Mouse (Mus musculus): Measurements from ENCODE around the gene Pde7b. TPM values are rescaled to one million over a fixed set of nuclear protein-coding genes. Genes with fewer than 3 reads are reported as not detected.

The Pde7b gene
- polyA plus RNA-seq, 1 experiment from 2014 or later = 1.5 TPM

GRCm38 (mm10) chr10:20459160-20459559 lies 265.7 kb downstream of the Pde7b start:
- Histone ChIP-seq H3K9ac (ENCODE audit: low read length) (no peak overlapping the region), H3K27ac (ENCODE audit: low read depth, low read length) (no peak overlapping the region), H3K4me1 (ENCODE audit: control insufficient read depth, insufficient read depth, low read length) (no peaks in the 10 kb centered on the region), H3K27me3 (ENCODE audit: control insufficient read depth, insufficient read depth, low read length) (no peaks in the 10 kb centered on the region), H3K4me2 (ENCODE audit: low read depth) (no peak overlapping the region), H3K9me3 (ENCODE audit: control insufficient read depth, low read length) (no peaks in the 10 kb centered on the region), H3K4me3 (ENCODE audit: low read depth, low read length) (no peak overlapping the region), H3K36me3 (ENCODE audit: control insufficient read depth, insufficient read depth, low read length) (no peaks in the 10 kb centered on the region)
- DNase-seq (ENCODE audit: low spot score) (no peak), ATAC-seq (ENCODE audit: insufficient read depth, low FRiP score, low TSS enrichment) (no peak)
- WGBS = 85% methylated on average over 3 of the region's 3 CpGs

DNA sequence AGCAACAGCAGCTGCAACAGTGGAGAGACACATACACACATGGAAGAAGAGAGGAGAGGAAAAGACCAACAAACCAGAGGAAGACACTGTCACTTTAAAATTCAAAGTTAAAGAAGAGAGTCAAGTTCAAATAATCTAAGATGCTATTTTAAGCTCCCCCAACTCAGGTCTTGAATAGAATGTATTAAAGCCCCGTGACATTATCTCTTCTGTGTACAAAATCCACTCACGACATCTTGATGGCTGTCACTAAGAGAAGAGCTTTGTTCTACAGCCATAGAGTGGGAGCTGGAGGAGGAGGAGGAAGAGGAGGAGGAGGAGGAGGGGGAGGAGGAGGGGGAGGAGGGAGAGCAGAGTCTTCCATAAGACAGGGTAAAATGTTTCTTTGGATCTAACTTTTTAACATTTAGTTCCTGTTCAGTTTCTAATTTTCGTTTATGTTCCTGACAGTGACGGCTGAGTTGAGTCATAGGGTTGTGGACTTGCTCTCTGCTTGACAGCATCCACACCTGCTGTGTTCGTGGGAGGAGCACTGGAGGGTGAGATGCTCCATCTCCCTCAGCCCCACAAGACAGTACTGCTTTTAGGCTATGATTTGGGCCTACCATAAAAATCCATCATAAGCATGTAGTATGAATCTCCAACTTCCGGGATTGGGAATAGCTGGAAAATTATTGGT lies 270.4 kb downstream of the Pde7b start:
- H3K4me1 ChIP-seq (ENCODE audit: control insufficient read depth, insufficient read depth, low read length) = no peaks in the 10 kb centered on the region

GRCm38 (mm10) chr10:20437428-20437827 lies 287.4 kb downstream of the Pde7b start:
- no peaks in the 10 kb centered on the region for H3K27me3 ChIP-seq (ENCODE audit: control insufficient read depth, insufficient read depth, low read length)
- H3K27ac ChIP-seq (ENCODE audit: low read depth, low read length) = no peak overlapping the region
- WGBS = 93% methylated on average over 9 of the region's 9 CpGs
- no peak overlapping the region for H3K4me2 ChIP-seq (ENCODE audit: low read depth)
- ATAC-seq (ENCODE audit: insufficient read depth, low FRiP score, low TSS enrichment) (no peak), DNase-seq (ENCODE audit: low spot score) (no peak)
- no peaks in the 10 kb centered on the region for H3K4me1 ChIP-seq (ENCODE audit: control insufficient read depth, insufficient read depth, low read length)
- H3K36me3 ChIP-seq (ENCODE audit: control insufficient read depth, insufficient read depth, low read length) = no peaks in the 10 kb centered on the region
- H3K4me3 ChIP-seq (ENCODE audit: low read depth, low read length) = no peak overlapping the region
- no peak overlapping the region for H3K9ac ChIP-seq (ENCODE audit: low read length)
- H3K9me3 ChIP-seq (ENCODE audit: control insufficient read depth, low read length) = no peaks in the 10 kb centered on the region

More for the DNA sequence above, 270.4 kb downstream of the Pde7b start:
- H3K9ac ChIP-seq (ENCODE audit: low read length) = no peak overlapping the region
- H3K9me3 ChIP-seq (ENCODE audit: control insufficient read depth, low read length) = no peaks in the 10 kb centered on the region
- H3K4me3 ChIP-seq (ENCODE audit: low read depth, low read length) = no peak overlapping the region
- ATAC-seq (ENCODE audit: insufficient read depth, low FRiP score, low TSS enrichment) = no peak
- no peaks in the 10 kb centered on the region for H3K36me3 ChIP-seq (ENCODE audit: control insufficient read depth, insufficient read depth, low read length)
- DNase-seq (ENCODE audit: low spot score) = no peak
- 82% methylated on average over 6 of the region's 6 CpGs for WGBS
- no peak overlapping the region for H3K4me2 ChIP-seq (ENCODE audit: low read depth)
- no peak overlapping the region for H3K27ac ChIP-seq (ENCODE audit: low read depth, low read length)
- H3K27me3 ChIP-seq (ENCODE audit: control insufficient read depth, insufficient read depth, low read length) = no peaks in the 10 kb centered on the region

- no peak overlapping the region for H3K27ac ChIP-seq (ENCODE audit: low read depth, low read length)
- 80% methylated on average over 2 of the region's 2 CpGs for WGBS
- DNase-seq (ENCODE audit: low spot score) = no peak
Measured at GRCm38 (mm10) chr10:20437021-20437420, 287.9 kb downstream of the Pde7b start.

GRCm38 (mm10) chr10:20435913-20436312 lies 289.0 kb downstream of the Pde7b start:
- Histone ChIP-seq H3K4me3 (ENCODE audit: low read depth, low read length) (no peak overlapping the region), H3K27me3 (ENCODE audit: control insufficient read depth, insufficient read depth, low read length) (no peaks in the 10 kb centered on the region), H3K9me3 (ENCODE audit: control insufficient read depth, low read length) (no peaks in the 10 kb centered on the region), H3K9ac (ENCODE audit: low read length) (no peak overlapping the region), H3K27ac (ENCODE audit: low read depth, low read length) (no peak overlapping the region), H3K36me3 (ENCODE audit: control insufficient read depth, insufficient read depth, low read length) (no peaks in the 10 kb centered on the region), H3K4me2 (ENCODE audit: low read depth) (no peak overlapping the region), H3K4me1 (ENCODE audit: control insufficient read depth, insufficient read depth, low read length) (no peaks in the 10 kb centered on the region)
- ATAC-seq (ENCODE audit: insufficient read depth, low FRiP score, low TSS enrichment) (no peak), DNase-seq (ENCODE audit: low spot score) (no peak)
- 90% methylated on average over 7 of the region's 7 CpGs for WGBS

More at GRCm38 (mm10) chr10:20437021-20437420, 287.9 kb downstream of the Pde7b start:
- no peak for ATAC-seq (ENCODE audit: insufficient read depth, low FRiP score, low TSS enrichment)
- Histone ChIP-seq H3K36me3 (ENCODE audit: control insufficient read depth, insufficient read depth, low read length) (no peaks in the 10 kb centered on the region), H3K27me3 (ENCODE audit: control insufficient read depth, insufficient read depth, low read length) (no peaks in the 10 kb centered on the region), H3K4me2 (ENCODE audit: low read depth) (no peak overlapping the region), H3K9me3 (ENCODE audit: control insufficient read depth, low read length) (no peaks in the 10 kb centered on the region), H3K4me3 (ENCODE audit: low read depth, low read length) (no peak overlapping the region), H3K9ac (ENCODE audit: low read length) (no peak overlapping the region), H3K4me1 (ENCODE audit: control insufficient read depth, insufficient read depth, low read length) (no peaks in the 10 kb centered on the region)

DNA sequence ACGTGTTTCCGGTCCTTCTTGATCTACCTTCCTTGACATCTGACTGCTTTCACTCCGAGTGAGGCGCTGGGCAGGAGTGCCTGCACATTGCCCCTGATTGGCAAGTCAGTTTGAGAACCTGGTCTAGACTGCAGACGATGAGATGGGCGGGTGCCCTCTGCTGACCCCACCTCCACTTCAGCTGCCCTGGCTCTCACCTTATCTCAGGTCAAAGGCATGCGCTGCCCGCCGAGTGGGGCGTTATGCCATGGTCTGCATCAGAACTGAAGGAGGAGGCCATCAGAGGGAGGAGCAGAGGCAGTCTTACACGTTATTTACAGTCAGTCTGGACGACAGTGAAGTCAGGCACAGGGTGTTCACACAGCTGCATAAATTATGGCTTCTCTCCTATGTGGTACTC lies 293.5 kb downstream of the Pde7b start:
- Histone ChIP-seq H3K27me3 (ENCODE audit: control insufficient read depth, insufficient read depth, low read length) (no peaks in the 10 kb centered on the region), H3K9ac (ENCODE audit: low read length) (no peak overlapping the region), H3K9me3 (ENCODE audit: control insufficient read depth, low read length) (no peaks in the 10 kb centered on the region), H3K4me1 (ENCODE audit: control insufficient read depth, insufficient read depth, low read length) (no peaks in the 10 kb centered on the region), H3K27ac (ENCODE audit: low read depth, low read length) (no peak overlapping the region), H3K4me3 (ENCODE audit: low read depth, low read length) (no peak overlapping the region), H3K36me3 (ENCODE audit: control insufficient read depth, insufficient read depth, low read length) (no peaks in the 10 kb centered on the region), H3K4me2 (ENCODE audit: low read depth) (no peak overlapping the region)
- DNase-seq (ENCODE audit: low spot score) (no peak), ATAC-seq (ENCODE audit: insufficient read depth, low FRiP score, low TSS enrichment) (no peak)
- 80% methylated on average over 12 of the region's 12 CpGs for WGBS

GRCm38 (mm10) chr10:20421299-20421883 lies 303.5 kb downstream of the Pde7b start:
- Histone ChIP-seq H3K36me3 (ENCODE audit: control insufficient read depth, insufficient read depth, low read length) (no peaks in the 10 kb centered on the region), H3K4me3 (ENCODE audit: low read depth, low read length) (no peak overlapping the region), H3K4me1 (ENCODE audit: control insufficient read depth, insufficient read depth, low read length) (no peaks in the 10 kb centered on the region), H3K27me3 (ENCODE audit: control insufficient read depth, insufficient read depth, low read length) (no peaks in the 10 kb centered on the region), H3K9ac (ENCODE audit: low read length) (no peak overlapping the region), H3K9me3 (ENCODE audit: control insufficient read depth, low read length) (no peaks in the 10 kb centered on the region), H3K27ac (ENCODE audit: low read depth, low read length) (no peak overlapping the region), H3K4me2 (ENCODE audit: low read depth) (no peak overlapping the region)
- 81% methylated on average over 10 of the region's 10 CpGs for WGBS
- ATAC-seq (ENCODE audit: insufficient read depth, low FRiP score, low TSS enrichment) = no peak
- no peak for DNase-seq (ENCODE audit: low spot score)

DNA sequence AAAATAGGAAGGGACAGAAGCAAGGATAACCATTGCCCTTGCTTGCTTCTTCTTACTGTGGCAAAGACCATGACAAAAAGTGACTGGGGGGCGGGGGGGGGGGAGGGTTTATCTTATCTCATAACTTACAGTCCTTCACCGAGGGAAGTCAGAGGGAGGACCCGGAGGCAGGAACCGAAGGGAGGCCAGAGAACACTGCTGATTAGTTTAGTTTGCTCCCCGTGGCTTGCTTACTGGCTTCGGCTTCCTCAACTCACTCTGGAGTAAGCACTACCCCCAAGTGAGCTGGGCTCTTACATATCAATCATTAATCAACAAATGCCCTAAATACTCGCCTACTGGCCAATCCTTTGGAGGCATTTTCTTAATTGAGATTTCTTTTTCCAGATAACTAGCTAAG lies 304.6 kb downstream of the Pde7b start:
- 76% methylated on average over 7 of the region's 7 CpGs for WGBS
- no peaks in the 10 kb centered on the region for H3K4me1 ChIP-seq (ENCODE audit: control insufficient read depth, insufficient read depth, low read length)
- DNase-seq (ENCODE audit: low spot score) (no peak), ATAC-seq (ENCODE audit: insufficient read depth, low FRiP score, low TSS enrichment) (no peak)
- H3K9me3 ChIP-seq (ENCODE audit: control insufficient read depth, low read length) = no peaks in the 10 kb centered on the region
- H3K27me3 ChIP-seq (ENCODE audit: control insufficient read depth, insufficient read depth, low read length) = no peaks in the 10 kb centered on the region
- H3K36me3 ChIP-seq (ENCODE audit: control insufficient read depth, insufficient read depth, low read length) = no peaks in the 10 kb centered on the region
- no peak overlapping the region for H3K4me2 ChIP-seq (ENCODE audit: low read depth)
- no peak overlapping the region for H3K27ac ChIP-seq (ENCODE audit: low read depth, low read length)
- H3K9ac ChIP-seq (ENCODE audit: low read length) = no peak overlapping the region
- H3K4me3 ChIP-seq (ENCODE audit: low read depth, low read length) = no peak overlapping the region

DNA sequence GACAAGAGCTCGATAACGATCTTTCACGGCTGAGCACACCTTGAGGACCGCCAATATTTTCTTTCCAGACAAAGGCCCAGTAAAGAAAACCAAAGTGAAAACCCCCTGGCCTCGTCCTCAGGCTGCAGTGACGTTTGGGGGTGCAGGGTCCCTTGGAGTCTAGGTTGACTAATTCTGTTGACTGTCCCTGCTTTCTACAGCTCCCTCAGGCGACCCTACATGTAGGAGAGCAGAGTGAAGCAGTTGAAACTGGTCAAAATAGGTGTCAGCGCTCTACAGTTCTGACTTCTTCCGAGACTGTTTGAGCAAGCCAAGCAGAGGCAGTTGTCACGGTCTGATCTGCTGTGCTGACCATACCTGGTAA lies 306.0 kb downstream of the Pde7b start:
- ATAC-seq (ENCODE audit: insufficient read depth, low FRiP score, low TSS enrichment) (no peak), DNase-seq (ENCODE audit: low spot score) (no peak)
- Histone ChIP-seq H3K4me2 (ENCODE audit: low read depth) (no peak overlapping the region), H3K27me3 (ENCODE audit: control insufficient read depth, insufficient read depth, low read length) (no peaks in the 10 kb centered on the region), H3K9ac (ENCODE audit: low read length) (no peak overlapping the region), H3K4me1 (ENCODE audit: control insufficient read depth, insufficient read depth, low read length) (no peaks in the 10 kb centered on the region), H3K27ac (ENCODE audit: low read depth, low read length) (no peak overlapping the region), H3K9me3 (ENCODE audit: control insufficient read depth, low read length) (no peaks in the 10 kb centered on the region), H3K4me3 (ENCODE audit: low read depth, low read length) (no peak overlapping the region), H3K36me3 (ENCODE audit: control insufficient read depth, insufficient read depth, low read length) (no peaks in the 10 kb centered on the region)
- WGBS = 78% methylated on average over 10 of the region's 10 CpGs

Data from neural tube, embryonic 11.5 days (tissue).